Mouse (Mus musculus): ENCODE results near the gene Rrm1. TPM values are rescaled to one million over a fixed set of nuclear protein-coding genes. Genes with fewer than 3 reads are reported as not detected.

Gene Rrm1
- 32.2 and 50.2 TPM in 2 replicates for polyA plus RNA-seq (2012)

DNA sequence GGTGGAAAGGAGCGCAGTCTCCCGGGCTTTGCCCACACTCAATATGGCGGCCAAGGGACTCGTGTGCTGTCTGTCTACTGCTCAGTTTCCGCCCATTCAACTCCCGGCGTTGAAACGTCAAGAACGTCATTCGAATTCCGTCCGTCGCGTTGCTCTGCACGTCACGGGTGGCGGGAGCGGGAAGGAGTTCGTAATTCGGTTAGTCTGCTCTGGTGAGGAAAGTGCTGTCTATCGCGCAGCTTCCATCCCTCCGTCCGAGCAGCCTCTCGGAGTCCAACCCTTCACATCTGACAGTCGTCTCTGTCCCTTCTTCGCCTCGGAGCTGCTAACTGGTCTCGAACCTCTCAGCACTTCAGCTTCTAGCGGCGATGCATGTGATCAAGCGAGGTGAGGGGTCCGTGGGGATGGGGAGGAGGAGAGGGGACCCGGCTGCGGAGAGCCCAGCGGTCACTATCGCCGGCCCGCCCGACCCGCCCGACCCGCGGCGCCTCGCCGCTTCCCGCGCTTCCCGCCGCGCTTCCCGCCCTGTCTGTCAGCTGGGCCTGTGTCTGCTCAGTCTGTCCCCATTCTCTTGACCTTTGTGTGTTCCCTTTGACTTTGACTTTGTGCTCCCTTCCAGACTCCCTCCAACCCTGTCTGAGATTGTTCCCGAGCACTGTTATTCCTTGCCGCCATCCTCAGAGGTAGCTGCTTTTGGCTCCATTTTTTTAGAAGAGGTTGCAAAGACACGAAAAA is at the start of gene Rrm1:
Gene Rrm1 (plus strand): TSS at position 39 of the 735 bp plus-strand sequence.

DNA sequence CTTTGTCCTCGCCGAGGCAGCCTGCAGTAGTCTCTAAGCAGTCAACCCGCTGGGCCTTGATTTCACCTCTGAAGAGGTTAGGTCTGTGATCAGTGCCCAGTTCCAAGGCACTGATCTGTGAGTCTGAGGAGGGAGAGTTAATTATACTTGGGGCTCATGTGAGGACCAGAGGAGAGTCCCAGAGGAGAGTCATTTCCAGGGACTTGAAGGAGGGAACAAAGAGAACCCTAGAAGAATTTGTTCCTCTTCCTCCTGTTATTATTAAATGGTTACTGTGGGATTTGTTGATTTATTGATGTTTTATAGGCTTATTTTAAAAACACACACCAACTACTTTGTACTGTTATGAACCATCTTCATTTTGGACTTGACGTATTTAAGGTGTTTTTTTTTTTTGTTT is 40.1 kb downstream of the Rrm1 start, which contains the start of gene Olfr543:
Gene Olfr543 (minus strand): TSS at position 101 of the 400 bp plus-strand sequence.

DNA sequence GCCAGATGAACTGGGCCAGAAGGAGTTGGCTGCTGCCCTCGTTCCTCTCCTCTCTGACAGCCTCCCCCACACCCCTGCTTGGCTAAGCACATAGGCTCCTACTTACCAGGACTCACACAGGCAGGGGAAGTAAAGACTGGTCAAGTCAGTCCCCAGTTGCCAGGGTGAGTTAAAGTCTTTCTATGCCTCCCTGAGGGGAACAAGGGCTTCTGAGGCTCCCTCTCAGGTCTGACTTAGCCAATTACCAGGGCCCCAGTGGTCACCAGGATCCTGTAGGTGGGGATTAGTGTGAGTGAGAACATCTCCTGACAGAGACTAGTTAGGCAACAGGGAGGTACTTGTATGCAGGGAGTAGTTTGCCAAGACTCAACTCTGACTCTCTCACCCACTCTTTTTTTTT is 46.7 kb downstream of the Rrm1 start, which contains the start of gene Olfr544:
Gene Olfr544 (minus strand): TSS at position 153 of the 400 bp plus-strand sequence.

GRCm38 (mm10) chr7:102499473-102499872 is 58.0 kb downstream of the Rrm1 start, which contains the start of gene Olfr545:
Olfr545 (minus strand) TSS chr7:102499573.

Other genes starting within 250 kb of the Rrm1 start
- 6.3 and 6.6 TPM in 2 replicates for gene Nup98, start 231.5 kb upstream of the Rrm1 start, polyA plus RNA-seq (2012)
- 36.3 and 45.3 TPM in 2 replicates for gene Pgap2, start 231.5 kb upstream of the Rrm1 start, polyA plus RNA-seq (2012)
- 163 and 199 TPM in 2 replicates for gene Rhog, start 185.6 kb upstream of the Rrm1 start, polyA plus RNA-seq (2012)
- gene Stim1, start 173.9 kb upstream of the Rrm1 start, polyA plus RNA-seq (2012): 47.6 and 63.0 TPM in 2 replicates
- gene Olfr543, start 40.0 kb downstream of the Rrm1 start, polyA plus RNA-seq (2012): not detected in 2 replicates
- gene Olfr544, start 46.6 kb downstream of the Rrm1 start, polyA plus RNA-seq (2012): not detected in 2 replicates
- not detected in 2 replicates for gene Olfr545, start 57.9 kb downstream of the Rrm1 start, polyA plus RNA-seq (2012)
- gene Olfr547, start 93.1 kb downstream of the Rrm1 start, polyA plus RNA-seq (2012): not detected in 2 replicates
- gene Olfr548-ps1, start 99.2 kb downstream of the Rrm1 start, polyA plus RNA-seq (2012): not detected in 2 replicates
- gene Olfr549, start 108.2 kb downstream of the Rrm1 start, polyA plus RNA-seq (2012): not detected in 2 replicates
- 6.4 and 9.6 TPM in 2 replicates for gene Trim21, start 123.8 kb downstream of the Rrm1 start, polyA plus RNA-seq (2012)
- not detected in 2 replicates for gene Olfr550, start 129.7 kb downstream of the Rrm1 start, polyA plus RNA-seq (2012)
- gene Olfr551, start 150.2 kb downstream of the Rrm1 start, polyA plus RNA-seq (2012): 0.04 TPM in 1 of 2 replicates, not detected in the other
- gene Olfr552, start 156.1 kb downstream of the Rrm1 start, polyA plus RNA-seq (2012): not detected in 2 replicates
- not detected in 2 replicates for gene Olfr553, start 176.5 kb downstream of the Rrm1 start, polyA plus RNA-seq (2012)
- not detected in 2 replicates for gene Olfr554, start 196.7 kb downstream of the Rrm1 start, polyA plus RNA-seq (2012)
- not detected in 2 replicates for gene Olfr555, start 217.1 kb downstream of the Rrm1 start, polyA plus RNA-seq (2012)
- not detected in 2 replicates for gene Olfr556, start 223.2 kb downstream of the Rrm1 start, polyA plus RNA-seq (2012)
- gene Trim68, start 245.6 kb downstream of the Rrm1 start, polyA plus RNA-seq (2012): 1.6 and 1.8 TPM in 2 replicates